Mouse (Mus musculus) neural tube, embryonic 14.5 days (tissue): ENCODE results near the gene Gfi1. TPM values are rescaled to one million over a fixed set of nuclear protein-coding genes. Genes with fewer than 3 reads are reported as not detected.

Source experiments
- ATAC-seq: fragments of 200-750 bp; cut with Nextera tagmentation; 2 replicates; pipeline ENCODE4 v1.8.0; 2017; ENCODE audit warnings: low read depth, mild to moderate bottlenecking, moderate TSS enrichment, moderate library complexity
- H3K27ac ChIP-seq: fragments of 300-500 bp; sonication (generic); 2 replicates; pipeline ENCODE4 v1.5.1; 2014; ENCODE audit warnings: low read depth, mild to moderate bottlenecking, control low read depth, low read length, moderate library complexity, mixed read lengths
- H3K27me3 ChIP-seq: fragments of 300-500 bp; sonication (generic); 2 replicates; pipeline ENCODE4 v1.6.1; 2014; ENCODE audit warnings: low read length; ENCODE audit not compliant: control insufficient read depth, insufficient read depth
- H3K36me3 ChIP-seq: fragments of 300-500 bp; sonication (generic); 2 replicates; pipeline ENCODE4 v1.6.1; 2014; ENCODE audit warnings: low read length, mixed read lengths; ENCODE audit not compliant: control insufficient read depth, insufficient read depth
- H3K4me1 ChIP-seq: fragments of 300-500 bp; sonication (generic); 2 replicates; pipeline ENCODE4 v1.6.1; 2014; ENCODE audit warnings: low read length; ENCODE audit not compliant: control insufficient read depth, insufficient read depth
- H3K4me2 ChIP-seq: fragments of 300-500 bp; sonication (generic); 2 replicates; pipeline ENCODE4 v1.6.1; 2014; ENCODE audit warnings: mild to moderate bottlenecking, low read depth, low read length, control low read depth
- H3K4me3 ChIP-seq: fragments of 300-500 bp; sonication (generic); 2 replicates; pipeline ENCODE4 v1.5.1; 2014; ENCODE audit warnings: low read depth, low read length, control low read depth, mixed read lengths
- H3K9ac ChIP-seq: fragments of 300-500 bp; sonication (generic); replicated peaks from 2 replicates; pipeline ENCODE4 v1.6.1; 2014; ENCODE audit warnings: low read depth, mild to moderate bottlenecking, control low read depth, low read length, mixed read lengths
- H3K9me3 ChIP-seq: fragments of 300-500 bp; sonication (generic); 2 replicates; pipeline ENCODE4 v1.6.1; 2016; ENCODE audit warnings: low read length; ENCODE audit not compliant: control insufficient read depth
- WGBS: fragments of 180-500 bp; shearing (Covaris S2); extraction: QIAGEN DNeasy Blood & Tissue Kit; methylation state at CpG from one replicate; pipeline ENCODE4 v1.1.7; 2014; 5-methylcytosine and 5-hydroxymethylcytosine counted together
- polyA plus RNA-seq: library from polyadenylated mRNA; unstranded; fragments of >200 nt; fragmentation: Nextera tagmentation; extraction: Ambion mirVana; gene quantifications from 2 replicates; pipeline ENCODE4 v1.2.1, GENCODE M21; 2014

Gene Gfi1
- polyA plus RNA-seq, 1 experiment from 2014 or later: not detected

DNA sequence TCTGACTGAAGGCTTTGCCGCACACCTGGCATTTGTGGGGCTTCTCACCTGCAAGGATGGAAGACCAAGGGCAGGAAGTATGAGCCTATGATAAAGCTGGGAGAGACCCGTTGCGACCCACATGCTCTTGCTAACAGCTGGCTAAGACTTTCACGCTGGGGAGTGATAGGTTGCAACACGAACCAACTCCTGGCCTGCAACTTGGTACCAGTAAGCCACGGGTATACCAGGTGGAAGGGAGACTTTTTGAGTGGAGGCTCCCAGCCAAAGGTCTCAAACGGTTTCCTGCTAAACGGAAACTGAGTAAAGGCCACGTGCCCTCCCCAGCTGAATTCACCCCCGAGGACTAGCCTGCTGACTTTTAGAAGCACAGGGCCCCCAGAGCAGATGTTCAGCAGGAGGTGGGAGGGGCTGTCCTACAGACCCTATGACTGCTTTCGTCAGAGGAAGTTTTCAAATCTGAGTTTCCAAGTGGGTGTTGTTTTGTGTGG, 7.9 kb downstream of the Gfi1 start:
- H3K9ac ChIP-seq: no peak overlapping the region
- no peaks in the 10 kb centered on the region for H3K9me3 ChIP-seq
- 16% methylated on average over 11 of the region's 11 CpGs for WGBS
- ATAC-seq: no peak
- no peak overlapping the region for H3K4me2 ChIP-seq
- H3K27me3 ChIP-seq: peaks cover 48% of the 10 kb centered on the region
- no peak overlapping the region for H3K4me3 ChIP-seq
- no peak overlapping the region for H3K27ac ChIP-seq
- no peaks in the 10 kb centered on the region for H3K36me3 ChIP-seq
- peaks cover 6% of the 10 kb centered on the region for H3K4me1 ChIP-seq

GRCm38 (mm10) chr5:107711689-107712088, 14.1 kb downstream of the Gfi1 start:
- Histone ChIP-seq H3K9ac (no peak overlapping the region), H3K27ac (no peak overlapping the region), H3K4me1 (no peaks in the 10 kb centered on the region), H3K4me2 (no peak overlapping the region), H3K27me3 (peaks cover 9% of the 10 kb centered on the region), H3K36me3 (no peaks in the 10 kb centered on the region), H3K4me3 (no peak overlapping the region), H3K9me3 (no peaks in the 10 kb centered on the region)
- ATAC-seq: no peak
- 69% methylated on average over 2 of the region's 2 CpGs for WGBS

GRCm38 (mm10) chr5:107708124-107708797, 17.6 kb downstream of the Gfi1 start:
- 94% methylated on average over 8 of the region's 8 CpGs for WGBS
- no peak for ATAC-seq

GRCm38 (mm10) chr5:107706262-107706661, 19.6 kb downstream of the Gfi1 start:
- Histone ChIP-seq H3K4me2 (no peak overlapping the region), H3K27me3 (peaks cover 1% of the 10 kb centered on the region), H3K27ac (no peak overlapping the region), H3K4me3 (no peak overlapping the region), H3K9ac (no peak overlapping the region), H3K4me1 (no peaks in the 10 kb centered on the region), H3K36me3 (no peaks in the 10 kb centered on the region), H3K9me3 (no peaks in the 10 kb centered on the region)
- no peak for ATAC-seq
- 77% methylated on average over 1 of the region's 1 CpGs for WGBS

More at GRCm38 (mm10) chr5:107708124-107708797, 17.6 kb downstream of the Gfi1 start:
- no peak overlapping the region for H3K27ac ChIP-seq
- H3K9me3 ChIP-seq: no peaks in the 10 kb centered on the region
- no peaks in the 10 kb centered on the region for H3K4me1 ChIP-seq
- H3K36me3 ChIP-seq: no peaks in the 10 kb centered on the region
- H3K9ac ChIP-seq: no peak overlapping the region
- no peak overlapping the region for H3K4me3 ChIP-seq
- H3K27me3 ChIP-seq: peaks cover 5% of the 10 kb centered on the region
- H3K4me2 ChIP-seq: no peak overlapping the region

DNA sequence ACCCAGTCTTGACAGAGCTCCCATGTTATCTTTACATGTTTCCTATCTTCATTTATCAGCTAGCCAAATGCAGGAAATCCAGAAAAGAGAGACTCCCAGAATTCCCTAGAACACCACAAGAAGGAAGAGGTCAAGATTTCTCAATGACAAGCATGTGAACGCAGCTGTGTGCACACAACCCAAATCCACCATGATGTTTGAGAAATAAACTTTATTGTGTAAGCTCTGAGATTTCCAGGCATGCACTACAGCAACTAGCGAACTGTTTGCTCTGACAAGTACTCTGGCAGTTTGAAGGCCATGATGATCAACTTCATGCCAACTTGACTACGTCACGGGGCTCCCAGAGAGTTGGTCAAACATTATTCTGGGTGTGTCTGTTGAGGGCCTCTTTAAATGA, 20.1 kb downstream of the Gfi1 start:
- ATAC-seq: no peak
- H3K4me3 ChIP-seq: no peak overlapping the region
- H3K27me3 ChIP-seq: no peaks in the 10 kb centered on the region
- H3K4me1 ChIP-seq: no peaks in the 10 kb centered on the region
- no peak overlapping the region for H3K4me2 ChIP-seq
- H3K27ac ChIP-seq: no peak overlapping the region
- no peaks in the 10 kb centered on the region for H3K9me3 ChIP-seq
- WGBS: 90% methylated on average over 4 of the region's 4 CpGs
- H3K36me3 ChIP-seq: no peaks in the 10 kb centered on the region
- no peak overlapping the region for H3K9ac ChIP-seq

DNA sequence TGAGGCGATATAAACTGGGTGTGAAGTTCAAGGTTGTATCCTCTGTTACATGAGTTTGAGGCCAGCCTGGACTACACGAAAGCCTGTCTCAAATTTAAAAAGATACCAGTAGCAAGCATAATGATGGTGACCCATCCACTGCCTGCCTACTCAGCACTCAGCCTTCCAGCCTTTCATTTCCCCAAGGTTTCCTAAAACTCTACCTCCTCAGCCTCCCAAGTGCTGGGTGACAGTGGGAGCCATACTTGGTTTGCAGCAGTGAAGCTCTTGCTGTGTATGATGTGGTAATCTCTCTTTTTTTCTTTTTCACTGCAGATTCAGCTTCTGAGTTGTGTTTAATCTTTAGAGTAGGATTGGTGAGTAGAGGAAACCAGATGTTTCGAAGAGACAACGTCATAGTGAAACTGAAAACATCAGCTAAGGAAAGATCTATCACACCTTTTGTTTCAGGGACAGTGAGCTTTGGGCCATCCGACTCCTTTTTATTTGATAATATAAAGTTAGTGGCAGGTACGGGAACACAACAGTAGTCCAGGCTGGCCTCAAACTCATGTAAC, 22.6 kb downstream of the Gfi1 start:
- WGBS: 89% methylated on average over 6 of the region's 6 CpGs
- no peak for ATAC-seq
- Histone ChIP-seq H3K4me3 (no peak overlapping the region), H3K4me2 (no peak overlapping the region), H3K9me3 (no peaks in the 10 kb centered on the region), H3K27me3 (no peaks in the 10 kb centered on the region), H3K36me3 (no peaks in the 10 kb centered on the region), H3K9ac (no peak overlapping the region), H3K4me1 (no peaks in the 10 kb centered on the region), H3K27ac (no peak overlapping the region)

- ATAC-seq: no peak
- H3K36me3 ChIP-seq: no peaks in the 10 kb centered on the region
- H3K27ac ChIP-seq: no peak overlapping the region
- H3K4me3 ChIP-seq: no peak overlapping the region
- 84% methylated on average over 9 of the region's 9 CpGs for WGBS
- no peaks in the 10 kb centered on the region for H3K4me1 ChIP-seq
- no peak overlapping the region for H3K9ac ChIP-seq
- no peaks in the 10 kb centered on the region for H3K27me3 ChIP-seq
- H3K4me2 ChIP-seq: no peak overlapping the region
- no peaks in the 10 kb centered on the region for H3K9me3 ChIP-seq
These were observed 24.2 kb downstream of the Gfi1 start for GRCm38 (mm10) chr5:107701658-107702057.

DNA sequence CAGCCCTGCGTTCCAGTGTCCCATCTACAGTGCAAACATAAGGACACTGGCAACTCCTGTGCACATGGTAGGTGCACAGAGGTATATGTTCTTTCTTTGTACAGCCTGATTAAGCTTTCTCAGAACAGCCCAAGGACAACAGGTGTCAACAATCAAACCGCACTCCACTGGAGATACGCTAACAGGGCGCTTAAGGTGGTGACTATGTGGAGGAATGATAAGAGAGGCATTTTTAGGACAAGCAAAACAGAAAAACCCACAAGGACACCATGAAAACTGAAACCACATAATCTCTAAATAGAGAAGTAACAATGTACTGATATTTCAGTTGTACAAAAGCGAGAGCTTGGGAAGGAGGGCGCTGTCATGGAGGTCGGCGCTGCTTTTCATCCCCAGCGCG, 25.0 kb downstream of the Gfi1 start:
- Histone ChIP-seq H3K9ac (no peak overlapping the region), H3K27me3 (no peaks in the 10 kb centered on the region), H3K4me2 (no peak overlapping the region), H3K27ac (no peak overlapping the region), H3K4me1 (no peaks in the 10 kb centered on the region), H3K9me3 (no peaks in the 10 kb centered on the region), H3K36me3 (no peaks in the 10 kb centered on the region), H3K4me3 (no peak overlapping the region)
- ATAC-seq: no peak
- WGBS: 94% methylated on average over 10 of the region's 10 CpGs

DNA sequence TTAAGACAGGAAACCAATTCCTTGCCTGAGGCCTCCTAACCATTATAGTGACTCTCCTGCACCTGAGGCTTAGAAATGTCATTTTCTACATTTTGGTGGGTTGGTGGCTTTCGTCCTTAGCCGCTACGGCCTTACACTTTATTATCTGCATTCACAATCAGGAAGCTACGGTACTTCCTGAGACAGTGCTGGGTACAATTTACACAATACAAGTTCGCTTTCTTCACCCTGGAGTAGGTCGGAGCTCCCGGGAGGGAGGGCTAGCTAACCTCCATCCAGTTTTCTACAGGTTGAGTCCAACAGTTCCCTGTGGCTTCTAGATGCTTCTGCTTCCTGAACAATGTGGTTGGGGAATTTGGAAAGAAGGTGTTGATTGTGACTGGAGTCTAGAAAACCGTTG, 26.9 kb downstream of the Gfi1 start:
- Histone ChIP-seq H3K4me1 (no peaks in the 10 kb centered on the region), H3K9me3 (no peaks in the 10 kb centered on the region), H3K4me2 (no peak overlapping the region), H3K4me3 (no peak overlapping the region), H3K27me3 (no peaks in the 10 kb centered on the region), H3K36me3 (no peaks in the 10 kb centered on the region), H3K27ac (no peak overlapping the region), H3K9ac (no peak overlapping the region)
- WGBS: 82% methylated on average over 8 of the region's 8 CpGs
- no peak for ATAC-seq
